Mouse (Mus musculus) embryonic fibroblast, embryonic 13.5 days (primary cell): Measurements from ENCODE around the gene St6galnac4.

ENCODE experiments used
- CTCF ChIP-seq: IDR thresholded peaks from 2 replicates; pipeline ENCODE4 v1.5.1; 2011; ENCODE audit warnings: mild to moderate bottlenecking, control low read depth, low read length, moderate library complexity, borderline replicate concordance; ENCODE audit not compliant: insufficient read depth
- POLR2A ChIP-seq: IDR thresholded peaks from 2 replicates; pipeline ENCODE4 v1.6.1; 2011; ENCODE audit warnings: low read depth, mild to moderate bottlenecking, control low read depth, low read length, moderate library complexity

- peak; percentile 91 for TF ChIP-seq CTCF
- no peak; the same call in 1 of the 2 replicates for TF ChIP-seq POLR2A
These were observed 3.8 kb upstream of the St6galnac4 start for GRCm38 (mm10) chr2:32582830-32583799.
